Mouse (Mus musculus) ovary, adult 10 weeks (tissue): ENCODE data around the gene Dag1. TPM values are rescaled to one million over a fixed set of nuclear protein-coding genes. Genes with fewer than 3 reads are reported as not detected.

ENCODE experiments used
- polyA plus RNA-seq: library from polyadenylated mRNA; stranded (reverse); fragments of 350-450 nt; fragmentation: Illumina TruSeq; extraction: RNeasy Lipid Tissue Mini Kit (QIAGEN cat#74804); gene quantifications from one replicate; pipeline ENCODE4 v1.2.3, GENCODE M21; 2014

Dag1 gene
- polyA plus RNA-seq: 136 TPM

GRCm38 (mm10) chr9:108263690-108264190 is at the start of gene Dag1:
Gene Dag1 (minus strand): TSS chr9:108263958.

GRCm38 (mm10) chr9:108305629-108306520 is 42.1 kb upstream of the Dag1 start, which contains the start of the genes Rhoa and Tcta:
Gene Rhoa (plus strand): TSS chr9:108306129.
Gene Tcta (minus strand): TSS chr9:108306160.

DNA sequence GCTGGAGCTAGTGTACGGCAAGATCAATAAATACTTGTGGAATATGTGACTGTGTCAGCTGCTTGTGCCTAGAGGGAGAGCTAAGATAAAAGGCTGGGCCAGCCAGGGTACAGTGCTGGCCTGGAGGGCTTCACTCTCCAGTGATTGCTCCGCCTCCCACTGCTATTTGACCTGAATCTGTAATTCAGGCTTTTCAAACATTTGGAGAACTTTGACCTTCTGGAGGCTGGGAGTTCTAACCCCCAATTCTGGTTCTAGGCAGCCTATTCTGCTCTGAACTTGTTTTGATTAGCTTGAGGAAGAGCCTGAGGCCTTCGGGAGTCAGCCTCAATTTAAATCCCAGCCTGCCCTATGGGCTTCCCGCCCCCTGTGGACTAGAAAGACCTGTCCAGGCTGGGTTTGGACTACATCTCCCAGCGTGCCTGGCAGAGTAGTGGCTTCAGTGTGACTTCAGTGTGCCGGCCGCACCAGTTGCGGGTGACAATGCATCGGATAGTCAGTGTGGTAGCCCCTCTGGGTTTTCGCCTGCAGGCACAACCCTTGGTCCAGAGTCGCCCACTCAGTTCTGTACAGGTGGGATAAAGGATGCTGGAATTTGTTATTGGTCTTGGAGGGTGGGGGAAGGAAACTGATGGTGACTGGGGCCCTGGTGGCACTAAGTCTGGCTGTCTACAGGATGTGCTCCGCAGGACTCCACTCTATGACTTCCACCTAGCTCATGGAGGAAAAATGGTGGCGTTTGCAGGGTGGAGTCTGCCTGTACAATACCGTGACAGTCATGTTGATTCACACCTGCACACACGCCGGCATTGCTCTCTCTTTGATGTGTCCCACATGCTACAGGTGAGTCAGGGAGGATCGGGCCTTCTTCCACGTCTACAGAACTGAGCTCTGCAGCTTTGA is 32.9 kb upstream of the Dag1 start, which contains the start of gene Amt:
Gene Amt (plus strand): TSS at position 401 of the 903 bp plus-strand sequence.

DNA sequence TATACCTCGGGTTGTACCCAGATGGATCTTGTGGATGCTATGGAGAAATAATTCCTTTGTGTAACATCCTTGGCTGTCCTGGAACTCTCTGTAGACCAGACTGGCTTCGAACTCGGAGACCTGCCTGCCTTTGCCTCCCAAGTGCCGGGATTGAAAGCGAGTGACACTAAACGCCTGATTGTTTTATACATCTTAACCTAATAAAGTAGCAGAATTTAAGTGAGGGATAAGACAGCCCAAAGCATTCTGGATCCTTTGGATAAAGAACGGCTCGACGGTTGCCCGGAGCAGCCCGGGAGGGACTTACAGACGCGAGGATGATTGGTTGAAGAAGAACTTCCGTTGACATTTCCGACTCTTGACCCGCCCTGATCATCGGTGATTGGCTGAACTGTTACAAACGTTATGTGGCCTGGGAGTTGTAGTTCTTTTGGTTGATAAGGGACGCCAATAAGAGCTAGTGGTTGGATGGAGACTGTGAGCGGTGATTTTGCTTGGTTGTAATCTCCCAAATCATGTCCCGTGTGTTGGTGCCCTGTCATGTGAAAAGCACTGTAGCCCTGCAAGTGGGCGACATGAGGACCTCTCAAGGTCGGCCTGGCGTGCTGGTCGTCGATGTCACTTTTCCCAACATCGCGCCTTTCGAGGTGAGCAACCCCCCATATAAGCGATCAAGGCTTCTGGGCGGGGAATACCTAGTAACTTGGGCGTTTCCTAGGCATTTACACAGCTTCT is 26.4 kb upstream of the Dag1 start, which contains the start of gene Nicn1:
Gene Nicn1 (plus strand): TSS at position 414 of the 735 bp plus-strand sequence.

DNA sequence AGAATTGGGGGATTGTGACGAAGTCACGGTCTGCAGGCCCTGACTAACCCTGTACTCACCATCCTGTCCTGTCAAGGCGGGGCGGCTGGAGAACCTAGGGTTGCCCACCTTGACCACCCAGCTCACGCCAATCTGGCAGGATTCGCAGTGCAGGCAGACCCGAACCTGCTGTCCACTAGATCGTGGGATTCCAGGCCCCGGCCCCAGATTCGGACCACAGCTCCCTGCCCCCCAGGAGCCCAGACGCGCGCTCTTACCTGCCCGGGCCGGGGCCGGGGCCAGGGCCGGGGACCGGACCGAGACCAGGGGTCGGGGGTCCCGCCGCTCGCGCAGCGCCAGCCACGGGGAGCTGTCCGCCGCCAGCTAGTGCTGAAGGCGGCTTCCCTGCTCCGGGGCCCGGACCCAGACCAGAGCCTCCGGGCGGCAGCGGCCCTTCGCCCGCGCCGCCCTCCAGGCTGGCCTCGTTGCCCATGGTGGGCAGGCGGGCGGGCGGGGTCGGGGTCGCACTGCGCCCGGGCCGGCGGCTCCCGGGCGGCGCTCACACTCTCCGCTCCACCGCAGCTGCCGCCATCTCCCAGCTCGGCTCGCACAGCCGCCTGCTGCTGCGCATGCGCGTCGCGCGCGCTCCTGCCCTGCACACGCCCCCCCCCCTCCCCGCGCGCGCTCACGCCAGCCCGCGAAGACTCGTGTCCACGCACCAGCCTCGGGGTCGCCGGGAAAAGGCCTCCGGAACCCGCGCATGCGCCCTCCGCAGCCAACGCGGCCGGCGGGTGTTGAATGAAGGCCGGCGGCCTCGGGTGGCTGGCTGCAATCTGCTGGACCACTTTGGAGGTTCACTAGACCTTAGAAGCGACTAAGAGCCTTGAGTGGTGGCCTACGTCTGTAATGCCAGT is 73.7 kb downstream of the Dag1 start, which contains the start of gene Bsn:
Gene Bsn (minus strand): TSS at position 598 of the 893 bp plus-strand sequence.

Other genes with a start within 250 kb of the Dag1 start
- gene Gmppb, start 214.7 kb downstream of the Dag1 start, polyA plus RNA-seq: not detected
- not detected for gene Amigo3, start 210.8 kb downstream of the Dag1 start, polyA plus RNA-seq
- not detected for gene Mst1, start 183.5 kb downstream of the Dag1 start, polyA plus RNA-seq
- gene Rnf123, start 180.6 kb downstream of the Dag1 start, polyA plus RNA-seq: 0.43 TPM
- gene Apeh, start 169.4 kb downstream of the Dag1 start, polyA plus RNA-seq: 10.7 TPM
- 0.09 TPM for gene Bsn, start 73.6 kb downstream of the Dag1 start, polyA plus RNA-seq
- 21.4 TPM for gene Nicn1, start 26.5 kb upstream of the Dag1 start, polyA plus RNA-seq
- 0.88 TPM for gene Amt, start 32.9 kb upstream of the Dag1 start, polyA plus RNA-seq
- 612 TPM for gene Rhoa, start 42.2 kb upstream of the Dag1 start, polyA plus RNA-seq
- gene Tcta, start 42.2 kb upstream of the Dag1 start, polyA plus RNA-seq: 5.5 TPM
- 8.7 TPM for gene Gpx1, start 74.9 kb upstream of the Dag1 start, polyA plus RNA-seq
- gene Usp4, start 83.9 kb upstream of the Dag1 start, polyA plus RNA-seq: 50.8 TPM
- 0.91 TPM for gene 1700102P08Rik, start 128.8 kb upstream of the Dag1 start, polyA plus RNA-seq
- 0.20 TPM for gene Ccdc36, start 164.5 kb upstream of the Dag1 start, polyA plus RNA-seq
- not detected for gene BC048562, start 172.5 kb upstream of the Dag1 start, polyA plus RNA-seq
- 4.3 TPM for gene Ccdc71, start 196.6 kb upstream of the Dag1 start, polyA plus RNA-seq
- 0.66 TPM for gene Klhdc8b, start 197.6 kb upstream of the Dag1 start, polyA plus RNA-seq
- gene Lamb2, start 215.8 kb upstream of the Dag1 start, polyA plus RNA-seq: 5.2 TPM
- gene Usp19, start 226.6 kb upstream of the Dag1 start, polyA plus RNA-seq: 7.3 TPM
- 93.6 TPM for gene Qars, start 243.7 kb upstream of the Dag1 start, polyA plus RNA-seq